Mouse (Mus musculus): ENCODE results near the gene Dydc2.

Gene Dydc2

DNA sequence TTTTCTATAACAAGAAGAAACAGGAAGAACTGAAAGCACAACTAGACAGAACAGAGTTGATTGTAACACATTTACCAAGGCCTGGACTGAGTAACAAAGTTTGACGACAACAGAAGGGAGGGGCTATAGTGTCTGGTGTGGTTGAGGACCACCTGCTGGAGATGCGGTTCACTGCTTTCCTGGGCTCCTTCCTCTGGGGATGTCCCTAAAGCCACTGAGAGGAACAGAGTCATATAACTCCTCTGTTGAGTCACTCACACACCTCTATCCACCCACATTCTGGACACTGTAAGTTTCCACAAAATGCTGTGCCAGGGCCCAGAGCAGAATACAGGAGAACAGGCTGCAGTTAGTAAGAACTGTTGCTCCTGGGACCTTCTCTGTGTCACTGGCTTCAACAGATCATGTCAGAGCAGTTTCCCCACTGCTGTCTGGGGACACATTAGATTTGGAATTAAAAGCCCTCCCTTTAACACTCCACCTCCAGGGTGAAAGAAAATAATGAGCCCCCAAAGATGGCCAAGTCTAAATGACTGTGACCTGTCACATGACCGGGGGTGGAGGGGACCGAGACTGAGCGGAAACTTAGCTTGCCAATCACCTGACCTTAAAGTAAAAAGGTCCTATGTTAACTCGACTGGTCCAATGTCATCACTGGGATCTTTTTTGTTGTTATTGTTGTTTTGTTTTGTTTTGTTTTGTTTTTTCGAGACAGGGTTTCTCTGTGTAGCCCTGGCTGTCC lies 68.9 kb downstream of the Dydc2 start:
- no peak for DNase-seq (ENCODE audit: low spot score)
